Mouse (Mus musculus): ENCODE results near the gene Prkce. TPM values are rescaled to one million over a fixed set of nuclear protein-coding genes. Genes with fewer than 3 reads are reported as not detected.
"Not testable (repeated sequence)": the region's sequence is repeated elsewhere in the genome, so short reads cannot be mapped to it uniquely, and the experiment has no call there.

The Prkce gene
- total and polyA plus RNA-seq, 2 experiments from 2014 or later, result 50.8 to 55.8 TPM

DNA sequence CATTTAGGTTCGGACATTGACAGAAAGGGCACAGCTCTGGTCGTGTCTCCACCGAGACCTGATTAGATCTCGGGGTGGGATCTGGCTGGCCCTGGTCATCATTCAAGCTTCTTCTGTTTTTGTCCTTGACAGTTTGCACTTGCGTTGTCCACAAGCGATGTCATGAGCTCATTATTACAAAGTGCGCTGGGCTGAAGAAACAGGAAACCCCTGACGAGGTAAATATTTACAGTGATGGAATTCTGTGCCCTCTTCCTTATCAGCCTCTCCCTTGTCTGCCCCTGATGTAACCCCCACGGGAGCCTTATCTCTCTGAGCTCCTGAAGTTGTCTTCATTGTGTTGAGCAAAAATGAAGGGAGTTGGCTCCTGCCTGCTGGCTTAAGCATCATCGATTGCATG lies 309.1 kb downstream of the Prkce start:
- DNase-seq (ENCODE audit: low spot score), result no peak
- no peaks in the 10 kb centered on the region for H3K4me1 ChIP-seq (ENCODE audit: insufficient read depth, low read length)
- no peak overlapping the region for H3K4me2 ChIP-seq (ENCODE audit: low read depth, low read length)
- H3K4me3 ChIP-seq (ENCODE audit: low read length), result no peak overlapping the region
- no peak overlapping the region for H3K27ac ChIP-seq
- H3K36me3 ChIP-seq (ENCODE audit: insufficient read depth, low read length), result no peaks in the 10 kb centered on the region
- no peaks in the 10 kb centered on the region for H3K27me3 ChIP-seq (ENCODE audit: insufficient read depth, low read length)
- TF ChIP-seq CTCF (IDR thresholded peaks at IDR 0.05; ENCODE audit: low read depth), result no peak
- no peaks in the 10 kb centered on the region for H3K9me3 ChIP-seq (ENCODE audit: low read length)
- 87% methylated on average over 10 of the region's 10 CpGs for WGBS
- H3K9ac ChIP-seq (replicated peaks; ENCODE audit: low read length), result no peak overlapping the region
- no peak for ATAC-seq

DNA sequence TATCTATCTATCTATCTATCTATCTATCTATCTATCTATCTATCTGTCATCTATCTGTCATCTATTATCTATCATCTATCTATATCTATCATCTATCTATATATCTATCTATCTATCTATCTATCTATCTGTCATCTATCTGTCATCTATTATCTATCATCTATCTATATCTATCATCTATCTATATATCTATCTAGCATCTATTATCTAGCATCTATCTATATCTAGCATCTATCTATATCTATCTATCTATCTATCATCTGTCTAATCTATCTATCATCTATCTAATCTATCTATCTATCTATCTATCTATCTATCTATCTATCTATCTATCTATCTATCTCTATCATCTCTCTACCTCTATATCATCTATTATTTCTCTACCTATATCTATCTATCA lies 309.8 kb downstream of the Prkce start:
- not testable (repeated sequence) for H3K9ac ChIP-seq (replicated peaks; ENCODE audit: low read length); H3K27me3 ChIP-seq (ENCODE audit: insufficient read depth, low read length); DNase-seq (ENCODE audit: low spot score); H3K27ac ChIP-seq; H3K4me2 ChIP-seq (ENCODE audit: low read depth, low read length); H3K36me3 ChIP-seq (ENCODE audit: insufficient read depth, low read length); H3K4me3 ChIP-seq (ENCODE audit: low read length); ATAC-seq; H3K9me3 ChIP-seq (ENCODE audit: low read length); H3K4me1 ChIP-seq (ENCODE audit: insufficient read depth, low read length)

DNA sequence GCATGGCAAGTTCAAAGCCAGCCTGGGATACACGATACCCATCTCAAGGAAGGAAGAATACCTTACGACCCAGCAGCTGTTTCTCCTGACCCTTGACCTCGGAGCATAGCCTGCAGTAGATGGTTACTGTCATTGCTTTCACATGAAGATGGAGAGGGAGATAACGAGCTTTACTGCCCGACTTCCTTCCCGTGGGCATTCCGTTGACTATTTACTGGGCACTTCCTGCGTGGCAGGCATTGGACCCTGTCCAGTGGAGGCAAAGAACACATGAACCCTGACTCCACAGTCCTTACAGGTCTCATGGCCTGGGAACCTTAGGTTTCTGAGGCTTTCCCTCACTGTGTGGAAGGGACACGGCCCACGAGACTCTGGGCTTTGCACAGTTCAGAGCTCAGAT lies 311.8 kb downstream of the Prkce start:
- WGBS, result 83% methylated on average over 10 of the region's 10 CpGs
- no peak for TF ChIP-seq CTCF (IDR thresholded peaks at IDR 0.05; ENCODE audit: low read depth)
- Histone ChIP-seq H3K27me3 (ENCODE audit: insufficient read depth, low read length) (no peaks in the 10 kb centered on the region), H3K36me3 (ENCODE audit: insufficient read depth, low read length) (peaks cover 4% of the 10 kb centered on the region; the same call in 1 of the 2 replicates), H3K9me3 (ENCODE audit: low read length) (no peaks in the 10 kb centered on the region), H3K27ac (no peak overlapping the region), H3K4me3 (ENCODE audit: low read length) (no peak overlapping the region), H3K4me2 (ENCODE audit: low read depth, low read length) (no peak overlapping the region), H3K9ac (replicated peaks; ENCODE audit: low read length) (no peak overlapping the region), H3K4me1 (ENCODE audit: insufficient read depth, low read length) (no peaks in the 10 kb centered on the region)
- ATAC-seq (no peak), DNase-seq (ENCODE audit: low spot score) (no peak)

DNA sequence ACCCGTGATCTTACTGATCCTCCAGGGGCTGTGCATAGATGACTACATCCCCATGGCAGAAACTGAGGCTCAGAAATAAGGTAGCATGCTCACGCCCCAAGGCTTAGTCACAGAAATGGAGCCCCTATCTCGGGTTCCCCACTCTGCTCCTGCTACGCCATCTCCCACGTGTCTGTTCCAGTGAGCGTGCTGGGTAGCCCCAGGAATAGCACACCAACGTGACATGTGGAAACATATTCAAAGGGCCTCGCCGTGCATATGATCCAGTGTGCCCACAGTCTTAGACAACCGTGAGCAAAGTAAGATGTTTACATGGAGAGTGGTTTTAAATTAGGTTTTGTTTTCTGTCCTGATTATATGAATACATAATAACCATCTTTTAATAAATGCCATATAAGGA lies 315.1 kb downstream of the Prkce start:
- H3K27me3 ChIP-seq (ENCODE audit: insufficient read depth, low read length), result no peaks in the 10 kb centered on the region
- no peak overlapping the region for H3K9ac ChIP-seq (replicated peaks; ENCODE audit: low read length)
- no peaks in the 10 kb centered on the region for H3K9me3 ChIP-seq (ENCODE audit: low read length)
- DNase-seq (ENCODE audit: low spot score) (no peak), ATAC-seq (no peak)
- no peak for TF ChIP-seq CTCF (IDR thresholded peaks at IDR 0.05; ENCODE audit: low read depth)
- H3K27ac ChIP-seq, result no peak overlapping the region
- no peak overlapping the region for H3K4me2 ChIP-seq (ENCODE audit: low read depth, low read length)
- WGBS, result 91% methylated on average over 10 of the region's 10 CpGs
- H3K4me3 ChIP-seq (ENCODE audit: low read length), result no peak overlapping the region
- peaks cover 4% of the 10 kb centered on the region; the same call in 1 of the 2 replicates for H3K36me3 ChIP-seq (ENCODE audit: insufficient read depth, low read length)
- no peaks in the 10 kb centered on the region for H3K4me1 ChIP-seq (ENCODE audit: insufficient read depth, low read length)

DNA sequence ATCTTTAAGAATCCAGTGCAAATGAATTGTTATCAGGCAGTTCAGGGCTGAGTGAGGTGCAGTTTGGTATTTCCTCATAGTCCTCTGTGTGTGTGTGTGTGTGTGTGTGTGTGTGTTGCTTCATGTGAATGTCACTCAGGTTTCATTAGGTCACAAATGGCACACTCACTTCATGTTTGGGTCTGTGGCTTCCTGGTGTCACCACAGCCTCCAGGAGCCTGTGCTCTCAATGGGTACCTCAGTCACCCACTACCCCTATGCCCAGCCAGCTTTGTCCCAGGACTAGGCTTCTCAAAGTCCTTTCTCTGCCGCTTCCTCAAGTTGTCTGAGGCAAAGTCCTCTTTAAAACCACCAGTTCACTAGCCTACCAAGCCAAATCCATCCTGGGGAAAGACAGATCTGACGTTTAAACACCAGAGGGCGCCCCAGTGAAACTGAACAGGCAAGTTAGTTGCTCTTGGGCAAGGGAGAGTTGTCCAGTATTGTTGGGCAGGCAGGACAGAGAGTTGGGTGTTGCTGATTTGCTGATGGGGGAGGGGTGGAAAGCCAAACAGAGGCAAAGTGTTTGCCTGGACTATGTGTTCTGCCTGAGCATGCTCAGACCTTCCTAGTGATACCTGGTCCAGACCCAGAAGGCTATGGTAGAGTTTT lies 316.6 kb downstream of the Prkce start:
- H3K27ac ChIP-seq, result no peak overlapping the region
- no peaks in the 10 kb centered on the region for H3K4me1 ChIP-seq (ENCODE audit: insufficient read depth, low read length)
- H3K9me3 ChIP-seq (ENCODE audit: low read length), result no peaks in the 10 kb centered on the region
- no peaks in the 10 kb centered on the region for H3K27me3 ChIP-seq (ENCODE audit: insufficient read depth, low read length)
- ATAC-seq, result peak; percentile 72
- H3K4me3 ChIP-seq (ENCODE audit: low read length), result no peak overlapping the region
- WGBS, result 11% methylated on average over 3 of the region's 3 CpGs
- TF ChIP-seq CTCF (IDR thresholded peaks at IDR 0.05; ENCODE audit: low read depth), result peak; percentile 93
- H3K9ac ChIP-seq (replicated peaks; ENCODE audit: low read length), result no peak overlapping the region
- no peak overlapping the region for H3K4me2 ChIP-seq (ENCODE audit: low read depth, low read length)
- peak; percentile 88 for DNase-seq (ENCODE audit: low spot score)
- peaks cover 4% of the 10 kb centered on the region; the same call in 1 of the 2 replicates for H3K36me3 ChIP-seq (ENCODE audit: insufficient read depth, low read length)

DNA sequence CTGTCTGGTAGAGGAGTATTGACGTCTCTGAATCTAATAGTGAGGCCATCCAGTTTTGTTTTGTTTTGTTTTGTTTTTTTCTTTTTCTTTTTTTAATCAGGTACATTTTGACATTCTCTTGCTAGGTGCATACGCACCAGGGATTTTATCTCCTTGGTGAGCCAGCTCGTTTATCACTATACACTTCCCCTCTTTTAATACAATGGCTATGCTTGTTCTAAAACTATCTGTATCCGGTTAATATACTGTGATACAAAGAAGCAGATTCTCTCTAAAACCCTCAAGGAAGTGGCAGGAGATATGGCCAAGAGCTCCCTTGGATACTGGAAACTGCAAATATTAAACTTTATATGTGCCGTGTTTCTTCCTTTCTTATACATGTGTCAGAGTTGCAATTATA lies 319.1 kb downstream of the Prkce start:
- no peak for DNase-seq (ENCODE audit: low spot score)

DNA sequence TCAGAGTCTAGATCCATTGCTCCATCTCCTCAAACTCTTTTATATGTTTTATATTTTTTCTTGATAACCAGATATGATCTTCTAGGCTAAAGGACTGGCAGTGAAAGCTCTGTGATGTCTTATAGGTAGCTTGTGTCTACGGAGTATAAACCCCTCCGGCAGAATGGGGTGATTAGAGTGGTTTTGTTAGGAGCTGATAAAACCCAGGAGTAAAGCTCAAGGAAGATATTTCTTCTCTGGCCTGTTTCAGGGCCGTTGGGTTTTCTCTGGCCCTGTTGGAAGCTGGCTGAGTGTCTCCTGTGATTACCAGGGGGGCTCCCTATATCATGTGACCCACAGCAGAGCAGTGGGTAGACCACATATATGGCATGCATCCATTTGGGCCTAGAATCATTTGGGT lies 319.9 kb downstream of the Prkce start:
- H3K9me3 ChIP-seq (ENCODE audit: low read length), result no peaks in the 10 kb centered on the region
- H3K4me1 ChIP-seq (ENCODE audit: insufficient read depth, low read length), result no peaks in the 10 kb centered on the region
- no peaks in the 10 kb centered on the region for H3K27me3 ChIP-seq (ENCODE audit: insufficient read depth, low read length)
- H3K27ac ChIP-seq, result no peak overlapping the region
- H3K36me3 ChIP-seq (ENCODE audit: insufficient read depth, low read length), result peaks cover 1% of the 10 kb centered on the region; the same call in 1 of the 2 replicates
- H3K4me3 ChIP-seq (ENCODE audit: low read length), result no peak overlapping the region
- TF ChIP-seq CTCF (IDR thresholded peaks at IDR 0.05; ENCODE audit: low read depth), result no peak
- H3K9ac ChIP-seq (replicated peaks; ENCODE audit: low read length), result no peak overlapping the region
- ATAC-seq, result no peak
- 80% methylated on average over 3 of the region's 3 CpGs for WGBS
- H3K4me2 ChIP-seq (ENCODE audit: low read depth, low read length), result no peak overlapping the region
- no peak for DNase-seq (ENCODE audit: low spot score)

More for the DNA sequence above, 319.1 kb downstream of the Prkce start:
- no peak for TF ChIP-seq CTCF (IDR thresholded peaks at IDR 0.05; ENCODE audit: low read depth)
- no peaks in the 10 kb centered on the region for H3K4me1 ChIP-seq (ENCODE audit: insufficient read depth, low read length)
- no peaks in the 10 kb centered on the region for H3K9me3 ChIP-seq (ENCODE audit: low read length)
- no peak overlapping the region for H3K27ac ChIP-seq
- no peak overlapping the region for H3K4me2 ChIP-seq (ENCODE audit: low read depth, low read length)
- peaks cover 4% of the 10 kb centered on the region; the same call in 1 of the 2 replicates for H3K36me3 ChIP-seq (ENCODE audit: insufficient read depth, low read length)
- no peaks in the 10 kb centered on the region for H3K27me3 ChIP-seq (ENCODE audit: insufficient read depth, low read length)
- H3K9ac ChIP-seq (replicated peaks; ENCODE audit: low read length), result no peak overlapping the region
- no peak for ATAC-seq
- 89% methylated on average over 5 of the region's 5 CpGs for WGBS
- H3K4me3 ChIP-seq (ENCODE audit: low read length), result no peak overlapping the region
